Mouse (Mus musculus) cortical plate, adult 2 months (tissue): ENCODE data around the gene Grm8. TPM values are rescaled to one million over a fixed set of nuclear protein-coding genes. Genes with fewer than 3 reads are reported as not detected.

ENCODE experiments used
- H3K27ac ChIP-seq: fragments of 200-500 bp; 2 replicates; pipeline ENCODE4 v1.5.1; 2012; ENCODE audit warnings: low read length, control low read depth, inconsistent platforms; ENCODE audit not compliant: insufficient read depth
- H3K4me1 ChIP-seq: fragments of 200-500 bp; 2 replicates; pipeline ENCODE4 v1.6.1; 2011; ENCODE audit warnings: low read length; ENCODE audit not compliant: control insufficient read depth, insufficient read depth
- H3K4me3 ChIP-seq: fragments of 200-500 bp; 2 replicates; pipeline ENCODE4 v1.5.1; 2011; ENCODE audit warnings: mild to moderate bottlenecking, low read length, control low read depth; ENCODE audit not compliant: insufficient read depth
- CTCF ChIP-seq: fragments of 200-500 bp; IDR thresholded peaks from 2 replicates; pipeline ENCODE4 v1.5.1; 2011; ENCODE audit warnings: mild to moderate bottlenecking, control low read depth, low read length; ENCODE audit not compliant: insufficient read depth; ENCODE audit errors: extremely low read depth
- POLR2A ChIP-seq: fragments of 200-500 bp; IDR thresholded peaks from 2 replicates; pipeline ENCODE4 v1.6.1; 2011; ENCODE audit warnings: mild to moderate bottlenecking, low read length, control low read depth; ENCODE audit not compliant: insufficient read depth; ENCODE audit errors: extremely low read depth
- polyA plus RNA-seq: library from polyadenylated mRNA; depleted of rRNA; stranded (reverse); fragments of >200 nt; gene quantifications from 2 replicates; pipeline ENCODE4 v1.2.3, GENCODE M21; 2012

Gene Grm8
- polyA plus RNA-seq, 1 experiment = 9.8 TPM

- no peak overlapping the region for H3K27ac ChIP-seq
- H3K4me3 ChIP-seq = no peak overlapping the region
- TF ChIP-seq POLR2A = no peak
- TF ChIP-seq CTCF = no peak
- H3K4me1 ChIP-seq = no peaks in the 10 kb centered on the region
Observed at GRCm38 (mm10) chr6:28042339-28042738, 92.6 kb downstream of the Grm8 start.

DNA sequence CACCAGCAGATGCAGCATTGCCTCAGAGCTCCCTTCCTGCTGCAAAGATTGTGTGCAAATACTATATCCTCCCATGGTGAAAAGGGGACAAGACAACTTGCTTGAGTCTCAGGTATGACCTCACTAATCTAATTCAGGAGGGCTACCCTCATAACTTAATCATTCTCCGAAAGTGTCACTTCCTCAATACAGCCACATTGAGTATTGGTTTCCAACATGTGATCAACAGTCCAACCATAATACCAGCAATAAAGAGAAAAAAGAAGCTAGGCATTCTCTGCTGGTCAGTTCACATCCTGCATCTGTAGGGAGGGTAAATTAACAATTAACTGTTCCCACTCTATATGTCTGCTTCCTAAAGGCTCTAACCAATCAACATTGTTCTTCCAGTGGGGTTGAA lies 94.2 kb downstream of the Grm8 start:
- no peak overlapping the region for H3K27ac ChIP-seq
- TF ChIP-seq CTCF = no peak
- no peak for TF ChIP-seq POLR2A
- no peaks in the 10 kb centered on the region for H3K4me1 ChIP-seq
- no peak overlapping the region for H3K4me3 ChIP-seq

GRCm38 (mm10) chr6:28032006-28032405 lies 103.0 kb downstream of the Grm8 start:
- Histone ChIP-seq H3K4me1 (no peaks in the 10 kb centered on the region), H3K27ac (no peak overlapping the region), H3K4me3 (no peak overlapping the region)
- no peak for TF ChIP-seq POLR2A
- no peak for TF ChIP-seq CTCF

DNA sequence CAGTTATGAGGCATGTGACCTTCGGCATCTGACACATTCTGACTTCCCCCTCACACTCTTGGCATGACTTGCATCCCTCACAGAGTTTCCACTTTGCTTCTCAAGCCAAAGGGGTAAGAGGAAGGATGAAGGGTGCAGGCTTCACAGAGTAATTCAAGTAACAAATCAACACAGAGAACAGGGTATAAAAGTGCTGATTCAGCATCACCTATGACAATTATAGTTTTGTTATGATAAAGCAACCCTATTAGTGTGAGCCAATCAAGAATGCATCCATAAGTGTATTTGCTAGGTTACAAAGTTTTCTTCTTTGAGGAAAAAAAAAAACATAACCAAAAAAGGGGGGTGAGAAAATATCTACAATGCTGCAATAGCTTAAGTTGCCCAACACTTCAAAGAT lies 117.3 kb downstream of the Grm8 start:
- TF ChIP-seq CTCF (no peak), POLR2A (no peak)
- Histone ChIP-seq H3K4me1 (no peaks in the 10 kb centered on the region), H3K4me3 (no peak overlapping the region), H3K27ac (no peak overlapping the region)

- Histone ChIP-seq H3K4me1 (no peaks in the 10 kb centered on the region), H3K4me3 (no peak overlapping the region), H3K27ac (no peak overlapping the region)
- TF ChIP-seq POLR2A (no peak), CTCF (no peak)
Observed at GRCm38 (mm10) chr6:28007001-28007400, 128.0 kb downstream of the Grm8 start.

DNA sequence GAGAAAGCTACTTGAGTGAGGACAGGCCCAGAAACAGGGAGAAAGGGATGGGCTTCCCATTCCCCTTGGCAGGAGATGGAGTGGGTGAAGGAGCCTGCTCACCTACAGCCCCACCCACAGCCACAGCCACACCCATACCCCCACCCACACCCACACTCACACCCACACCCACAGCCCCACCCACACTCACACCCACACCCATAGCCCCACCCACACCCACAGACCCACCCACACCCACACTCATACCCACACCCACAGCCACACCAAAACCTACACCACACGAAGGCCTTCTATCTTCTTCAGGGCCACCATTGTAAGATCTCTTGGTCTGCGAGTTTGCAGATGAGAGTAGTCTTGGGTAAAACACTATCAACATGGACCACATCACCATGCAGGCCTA lies 137.7 kb downstream of the Grm8 start:
- TF ChIP-seq POLR2A (no peak), CTCF (no peak)
- no peaks in the 10 kb centered on the region for H3K4me1 ChIP-seq
- no peak overlapping the region for H3K4me3 ChIP-seq
- no peak overlapping the region for H3K27ac ChIP-seq

DNA sequence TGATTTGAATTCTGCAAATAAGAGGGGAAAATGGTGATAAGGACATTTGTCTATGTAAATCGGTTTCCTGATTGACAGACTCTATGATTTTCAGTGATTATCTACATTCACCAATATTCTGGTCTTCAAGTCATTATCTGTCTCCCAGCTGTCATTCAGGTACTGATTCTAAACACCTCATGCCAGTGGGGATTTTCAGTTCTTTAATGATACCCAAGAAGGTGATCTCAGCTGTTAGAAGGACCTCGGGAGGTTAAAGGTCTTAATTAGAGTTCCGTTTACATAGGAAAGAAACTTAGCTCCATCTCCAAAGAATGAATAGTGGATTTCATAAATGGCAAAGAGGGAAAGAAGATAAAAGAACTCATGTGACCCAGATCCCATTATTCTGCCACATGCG lies 143.7 kb downstream of the Grm8 start:
- Histone ChIP-seq H3K27ac (no peak overlapping the region), H3K4me1 (no peaks in the 10 kb centered on the region), H3K4me3 (no peak overlapping the region)
- TF ChIP-seq CTCF = no peak
- no peak for TF ChIP-seq POLR2A

DNA sequence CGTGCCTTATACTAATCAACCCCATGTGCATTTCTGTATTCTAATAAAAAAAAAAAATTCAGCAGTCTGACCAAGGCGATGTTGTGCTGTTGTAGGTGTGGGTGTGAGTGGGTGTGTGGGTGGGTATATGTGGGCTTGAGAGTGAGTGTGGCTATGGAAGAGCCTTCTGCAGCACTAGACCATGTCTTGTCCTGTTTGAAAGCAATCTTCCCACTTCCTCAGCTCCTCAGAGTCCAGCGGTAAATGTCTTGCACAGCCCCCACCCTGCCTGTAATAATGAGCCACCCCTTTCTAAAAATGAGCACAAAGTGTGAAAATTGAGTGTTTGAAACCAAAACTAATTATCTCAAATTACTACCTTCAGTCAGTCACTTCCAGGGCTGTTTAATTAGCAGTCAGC lies 152.4 kb downstream of the Grm8 start:
- Histone ChIP-seq H3K4me1 (no peaks in the 10 kb centered on the region), H3K27ac (no peak overlapping the region), H3K4me3 (no peak overlapping the region)
- TF ChIP-seq CTCF (no peak), POLR2A (no peak)

DNA sequence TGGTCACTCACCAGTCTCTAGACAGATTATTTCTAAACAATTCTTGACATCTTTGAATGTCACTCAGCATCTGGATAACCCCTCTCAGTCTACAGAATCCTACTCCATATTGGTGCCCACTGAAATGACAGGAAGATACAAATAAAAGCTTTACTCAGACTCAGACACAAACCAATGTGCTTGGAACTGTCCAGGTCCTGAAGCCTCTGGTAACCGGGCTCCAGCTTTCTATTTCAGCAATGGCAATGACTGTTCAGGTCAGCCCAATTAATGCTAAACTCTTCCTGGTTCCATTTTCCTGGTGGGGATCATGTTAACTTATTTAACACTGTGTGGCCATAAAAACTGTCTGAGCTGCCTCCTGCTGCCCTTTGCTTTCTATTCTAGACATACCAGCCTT lies 153.0 kb downstream of the Grm8 start:
- Histone ChIP-seq H3K4me1 (no peaks in the 10 kb centered on the region), H3K27ac (no peak overlapping the region), H3K4me3 (no peak overlapping the region)
- TF ChIP-seq POLR2A (no peak), CTCF (no peak)

- no peaks in the 10 kb centered on the region for H3K4me1 ChIP-seq
- no peak for TF ChIP-seq CTCF
- TF ChIP-seq POLR2A = no peak
- H3K4me3 ChIP-seq = no peak overlapping the region
- H3K27ac ChIP-seq = no peak overlapping the region
Observed at GRCm38 (mm10) chr6:27977361-27977760, 157.6 kb downstream of the Grm8 start.

GRCm38 (mm10) chr6:27968859-27969258 lies 166.1 kb downstream of the Grm8 start:
- no peaks in the 10 kb centered on the region for H3K4me1 ChIP-seq
- TF ChIP-seq POLR2A = no peak
- H3K27ac ChIP-seq = no peak overlapping the region
- no peak overlapping the region for H3K4me3 ChIP-seq
